Mouse (Mus musculus) stomach, postnatal 0 days (tissue): Measurements from ENCODE around the gene Tgfb2. TPM values are rescaled to one million over a fixed set of nuclear protein-coding genes. Genes with fewer than 3 reads are reported as not detected.
A peak's percentile ranks its signal among the peaks of the same experiment; 100 is the strongest.

ENCODE experiments used
- ATAC-seq: fragments of 200-750 bp; cut with Nextera tagmentation; 2 replicates; pipeline ENCODE4 v1.8.0; 2017; ENCODE audit not compliant: low FRiP score, low TSS enrichment
- DNase-seq: peaks from one replicate; pipeline ENCODE4 v3.0.0-alpha.2; 2016; ENCODE audit warnings: low spot score
- H3K27ac ChIP-seq: fragments of 300-500 bp; sonication (generic); replicated peaks from 2 replicates; pipeline ENCODE4 v1.5.1; 2014; ENCODE audit warnings: mild to moderate bottlenecking, control low read depth
- H3K27me3 ChIP-seq: fragments of 300-500 bp; sonication (generic); 2 replicates; pipeline ENCODE4 v1.6.1; 2014; ENCODE audit warnings: low read length; ENCODE audit not compliant: control insufficient read depth, insufficient read depth
- H3K36me3 ChIP-seq: fragments of 300-500 bp; sonication (generic); 2 replicates; pipeline ENCODE4 v1.6.1; 2014; ENCODE audit warnings: low read length, mixed read lengths; ENCODE audit not compliant: control insufficient read depth, insufficient read depth
- H3K4me1 ChIP-seq: fragments of 300-500 bp; sonication (generic); replicated peaks from 2 replicates; pipeline ENCODE4 v1.6.1; 2014; ENCODE audit warnings: antibody characterized with exemption; ENCODE audit not compliant: control insufficient read depth, insufficient read depth
- H3K4me2 ChIP-seq: fragments of 300-500 bp; sonication (generic); replicated peaks from 2 replicates; pipeline ENCODE4 v1.6.1; 2014; ENCODE audit warnings: low read depth, mild to moderate bottlenecking, control low read depth, moderate library complexity
- H3K4me3 ChIP-seq: fragments of 300-500 bp; sonication (generic); 2 replicates; pipeline ENCODE4 v1.5.1; 2014; ENCODE audit warnings: low read depth, low read length, control low read depth
- H3K9ac ChIP-seq: fragments of 300-500 bp; sonication (generic); 2 replicates; pipeline ENCODE4 v1.6.1; 2014; ENCODE audit warnings: mild to moderate bottlenecking, low read length, control low read depth, mixed read lengths
- H3K9me3 ChIP-seq: fragments of 300-500 bp; sonication (generic); 2 replicates; pipeline ENCODE4 v1.6.1; 2016; ENCODE audit warnings: low read length; ENCODE audit not compliant: control insufficient read depth
- CTCF ChIP-seq: IDR thresholded peaks from 2 replicates; pipeline ENCODE4 v1.5.1; 2016; ENCODE audit warnings: antibody characterized with exemption, low read depth, mild to moderate bottlenecking, moderate library complexity
- EP300 ChIP-seq: optimal IDR thresholded peaks from 2 replicates; pipeline ENCODE3; 2016; ENCODE audit warnings: antibody characterized with exemption
- WGBS: fragments of 180-500 bp; shearing (Covaris S2); extraction: QIAGEN DNeasy Blood & Tissue Kit; methylation state at CpG from one replicate; pipeline ENCODE4 v1.1.7; 2014; 5-methylcytosine and 5-hydroxymethylcytosine counted together
- polyA plus RNA-seq: library from polyadenylated mRNA; unstranded; fragments of >200 nt; fragmentation: Nextera tagmentation; extraction: Ambion mirVana; gene quantifications from 2 replicates; pipeline ENCODE4 v1.2.1, GENCODE M21; 2015

The Tgfb2 gene
- polyA plus RNA-seq, 1 experiment from 2014 or later = 10.3 TPM

DNA sequence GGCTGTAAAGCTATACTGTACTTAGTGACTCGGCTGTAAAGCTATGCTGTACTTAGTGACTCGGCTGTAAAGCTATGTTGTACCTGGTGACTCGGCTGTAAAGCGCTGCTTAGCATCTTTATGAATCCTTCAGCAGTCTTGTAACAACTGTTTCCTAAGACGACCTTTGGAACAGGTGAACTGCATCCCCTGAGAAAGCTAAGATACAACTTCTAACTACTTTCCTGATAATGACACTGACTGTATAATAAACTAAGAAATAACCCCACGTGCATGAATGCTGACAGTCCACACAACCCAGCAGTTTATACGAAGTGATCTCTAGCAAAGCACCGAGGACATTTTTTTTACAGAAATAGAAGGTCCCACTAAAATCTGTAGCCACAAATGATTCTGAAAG, 27.3 kb upstream of the Tgfb2 start:
- no peaks in the 10 kb centered on the region; the same call in 1 of the 2 replicates for H3K36me3 ChIP-seq
- H3K4me2 ChIP-seq = no peak overlapping the region
- H3K27me3 ChIP-seq = no peaks in the 10 kb centered on the region
- no peak overlapping the region for H3K4me3 ChIP-seq
- H3K9ac ChIP-seq = no peak overlapping the region
- ATAC-seq (no peak), DNase-seq (no peak)
- H3K9me3 ChIP-seq = no peaks in the 10 kb centered on the region
- H3K27ac ChIP-seq = no peak overlapping the region
- no peaks in the 10 kb centered on the region for H3K4me1 ChIP-seq
- TF ChIP-seq EP300 = no peak
- TF ChIP-seq CTCF = no peak
- WGBS = 95% methylated on average over 8 of the region's 8 CpGs

DNA sequence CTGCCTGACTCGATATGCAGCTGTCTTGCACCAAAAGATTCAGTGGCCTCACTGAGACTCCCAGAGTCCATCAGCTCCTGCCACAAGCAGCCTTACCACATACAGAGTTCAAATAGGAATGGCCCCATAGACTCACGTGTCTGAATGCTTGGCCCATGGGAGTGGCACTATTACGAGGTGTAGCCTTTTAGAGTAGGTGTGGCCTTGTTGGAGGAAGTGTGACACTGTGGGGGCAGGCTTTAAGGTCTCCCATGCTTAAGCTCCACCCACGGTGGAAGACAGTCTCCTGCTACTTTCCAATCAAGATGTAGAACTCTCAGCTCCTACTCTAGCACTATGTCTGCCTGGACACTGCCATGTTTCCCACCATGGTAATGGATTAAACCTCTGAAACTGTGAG, 23.0 kb upstream of the Tgfb2 start:
- Histone ChIP-seq H3K4me3 (no peak overlapping the region), H3K27me3 (no peaks in the 10 kb centered on the region), H3K9ac (no peak overlapping the region), H3K9me3 (no peaks in the 10 kb centered on the region), H3K4me1 (no peaks in the 10 kb centered on the region), H3K36me3 (no peaks in the 10 kb centered on the region), H3K4me2 (no peak overlapping the region), H3K27ac (no peak overlapping the region)
- no peak for TF ChIP-seq EP300
- no peak for TF ChIP-seq CTCF
- DNase-seq (no peak), ATAC-seq (peak; percentile 72)
- 59% methylated on average over 4 of the region's 4 CpGs for WGBS

DNA sequence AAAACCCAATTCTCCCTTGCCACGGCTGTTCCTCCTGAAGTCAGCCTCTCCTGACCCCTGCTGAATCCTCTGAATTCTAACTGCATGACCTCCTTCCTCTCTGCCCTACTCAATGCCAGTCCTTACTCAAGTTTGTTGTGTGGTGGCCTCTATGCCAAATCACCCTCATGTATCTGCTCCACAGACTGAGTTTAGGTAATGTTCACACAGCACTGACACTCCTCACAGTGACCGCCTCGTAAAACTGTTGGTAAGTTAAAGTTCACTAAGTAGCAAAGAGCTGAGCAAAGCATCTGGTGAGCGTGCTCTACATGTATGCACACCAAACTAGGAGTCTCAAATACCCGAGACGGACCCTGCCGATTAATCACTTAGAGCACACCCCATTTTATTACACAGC, 20.3 kb upstream of the Tgfb2 start:
- H3K4me1 ChIP-seq = no peaks in the 10 kb centered on the region
- no peak overlapping the region for H3K9ac ChIP-seq
- no peaks in the 10 kb centered on the region for H3K36me3 ChIP-seq
- no peak overlapping the region for H3K4me3 ChIP-seq
- H3K27me3 ChIP-seq = no peaks in the 10 kb centered on the region
- H3K4me2 ChIP-seq = no peak overlapping the region
- DNase-seq (no peak), ATAC-seq (no peak)
- no peak overlapping the region for H3K27ac ChIP-seq
- TF ChIP-seq EP300 (no peak), CTCF (no peak)
- H3K9me3 ChIP-seq = no peaks in the 10 kb centered on the region
- 74% methylated on average over 7 of the region's 7 CpGs for WGBS

DNA sequence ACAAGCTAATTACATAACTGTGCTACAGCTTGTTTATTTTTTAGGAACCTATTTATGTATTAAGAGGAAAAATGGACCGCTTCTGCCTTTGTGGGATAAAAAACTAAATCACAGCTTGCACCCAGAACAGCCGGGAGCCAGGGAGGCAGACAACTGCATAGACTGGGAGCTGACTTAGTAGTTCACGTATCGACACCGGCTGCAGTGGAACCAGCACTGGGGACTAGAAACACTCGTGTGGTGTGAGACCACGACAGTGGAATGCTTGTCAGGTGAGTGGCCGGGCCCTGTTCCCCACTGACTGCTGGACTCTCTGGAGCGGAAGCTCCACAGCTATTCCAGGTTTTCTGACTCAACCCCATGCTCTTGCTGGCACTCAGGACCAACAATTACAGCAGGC, 16.5 kb upstream of the Tgfb2 start:
- H3K9ac ChIP-seq = no peak overlapping the region
- DNase-seq (no peak), ATAC-seq (no peak)
- H3K27me3 ChIP-seq = no peaks in the 10 kb centered on the region
- TF ChIP-seq CTCF (no peak), EP300 (no peak)
- H3K9me3 ChIP-seq = no peaks in the 10 kb centered on the region
- no peak overlapping the region for H3K4me3 ChIP-seq
- no peak overlapping the region for H3K27ac ChIP-seq
- H3K4me1 ChIP-seq = no peaks in the 10 kb centered on the region
- no peak overlapping the region for H3K4me2 ChIP-seq
- peaks cover 9% of the 10 kb centered on the region; the same call in 1 of the 2 replicates for H3K36me3 ChIP-seq
- WGBS = 80% methylated on average over 9 of the region's 9 CpGs

DNA sequence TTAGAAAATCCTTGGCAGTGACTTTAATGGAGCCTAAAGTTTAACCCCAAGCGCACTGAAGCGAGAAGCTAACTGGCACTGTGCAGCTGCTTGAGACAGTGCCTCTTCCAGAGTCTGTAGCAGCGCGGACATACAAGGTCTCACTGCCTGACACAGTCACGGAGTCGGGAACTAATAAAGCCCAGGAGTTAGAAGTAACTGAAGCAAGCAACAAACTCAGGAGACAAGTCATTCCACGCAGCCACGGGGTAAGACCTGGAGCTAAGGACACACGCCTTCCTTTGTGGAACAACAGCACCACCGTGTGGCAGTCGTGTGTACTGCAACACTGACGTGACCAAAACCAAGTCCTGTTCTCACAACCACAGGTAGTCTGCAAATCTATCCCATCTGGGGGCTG, 16.1 kb upstream of the Tgfb2 start:
- no peak for TF ChIP-seq EP300
- TF ChIP-seq CTCF = peak; percentile 100
- H3K4me3 ChIP-seq = no peak overlapping the region
- H3K9ac ChIP-seq = no peak overlapping the region
- DNase-seq (peak; percentile 84), ATAC-seq (peak; percentile 78)
- H3K9me3 ChIP-seq = no peaks in the 10 kb centered on the region
- H3K4me2 ChIP-seq = no peak overlapping the region
- no peaks in the 10 kb centered on the region for H3K4me1 ChIP-seq
- peaks cover 9% of the 10 kb centered on the region; the same call in 1 of the 2 replicates for H3K36me3 ChIP-seq
- H3K27ac ChIP-seq = no peak overlapping the region
- WGBS = 34% methylated on average over 12 of the region's 12 CpGs
- H3K27me3 ChIP-seq = no peaks in the 10 kb centered on the region

DNA sequence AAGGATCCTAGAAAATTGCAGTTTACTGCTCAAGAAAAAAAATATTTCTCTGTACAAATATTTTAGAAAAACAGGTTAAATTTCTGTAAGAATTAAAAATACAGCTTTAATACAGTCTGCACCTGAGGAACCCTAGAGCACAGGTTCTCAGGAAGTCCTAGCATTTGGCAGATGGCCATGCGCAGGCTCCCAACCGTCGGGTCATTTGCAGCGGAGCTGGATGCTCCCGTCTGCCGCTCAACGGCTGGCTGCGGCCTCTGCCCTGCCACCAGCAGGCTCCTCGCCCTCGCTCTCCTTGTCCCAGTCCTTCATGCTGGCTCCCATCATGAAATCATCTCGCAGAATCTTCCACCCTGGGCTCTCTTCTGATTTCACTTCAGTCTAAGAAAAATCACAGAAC, 15.4 kb upstream of the Tgfb2 start:
- Histone ChIP-seq H3K4me1 (no peaks in the 10 kb centered on the region), H3K9ac (no peak overlapping the region), H3K4me3 (no peak overlapping the region), H3K4me2 (no peak overlapping the region), H3K27ac (no peak overlapping the region), H3K36me3 (peaks cover 9% of the 10 kb centered on the region; the same call in 1 of the 2 replicates), H3K27me3 (no peaks in the 10 kb centered on the region), H3K9me3 (no peaks in the 10 kb centered on the region)
- ATAC-seq = no peak
- 93% methylated on average over 11 of the region's 11 CpGs for WGBS
- no peak for DNase-seq
- no peak for TF ChIP-seq CTCF
- no peak for TF ChIP-seq EP300
